Mouse (Mus musculus) cortical plate, adult 2 months (tissue): ENCODE results near the gene Cep57l1.

ENCODE experiments used
- CTCF ChIP-seq: fragments of 200-500 bp; IDR thresholded peaks from 2 replicates; pipeline ENCODE4 v1.5.1; 2011; ENCODE audit warnings: mild to moderate bottlenecking, control low read depth, low read length; ENCODE audit not compliant: insufficient read depth; ENCODE audit errors: extremely low read depth
- POLR2A ChIP-seq: fragments of 200-500 bp; IDR thresholded peaks from 2 replicates; pipeline ENCODE4 v1.6.1; 2011; ENCODE audit warnings: mild to moderate bottlenecking, low read length, control low read depth; ENCODE audit not compliant: insufficient read depth; ENCODE audit errors: extremely low read depth

- no peak for TF ChIP-seq POLR2A
- TF ChIP-seq CTCF, result no peak
These were observed 72.4 kb downstream of the Cep57l1 start for GRCm38 (mm10) chr10:41737245-41737644.
